Mouse (Mus musculus): ENCODE results near the gene Traf6.

- TF ChIP-seq CTCF (IDR thresholded peaks at IDR 0.05; ENCODE audit: control insufficient read depth, insufficient read depth, insufficient replicate concordance, low read depth, low read length) (no peak), POLR2A (IDR thresholded peaks at IDR 0.05; ENCODE audit: control insufficient read depth, low read depth, low read length) (no peak)
Observed at GRCm38 (mm10) chr2:101721835-101722234, 43.6 kb downstream of the Traf6 start.
